Mouse (Mus musculus) layer of hippocampus, adult 9-11 months (tissue): ENCODE measurements around the gene Dok4.
A peak's percentile ranks its signal among the peaks of the same experiment; 100 is the strongest.
"Not testable (repeated sequence)": the region's sequence is repeated elsewhere in the genome, so short reads cannot be mapped to it uniquely, and the experiment has no call there.

Experiments
- DNase-seq: peaks from one replicate; pipeline ENCODE4 v3.0.0; 2022

Dok4 gene

DNA sequence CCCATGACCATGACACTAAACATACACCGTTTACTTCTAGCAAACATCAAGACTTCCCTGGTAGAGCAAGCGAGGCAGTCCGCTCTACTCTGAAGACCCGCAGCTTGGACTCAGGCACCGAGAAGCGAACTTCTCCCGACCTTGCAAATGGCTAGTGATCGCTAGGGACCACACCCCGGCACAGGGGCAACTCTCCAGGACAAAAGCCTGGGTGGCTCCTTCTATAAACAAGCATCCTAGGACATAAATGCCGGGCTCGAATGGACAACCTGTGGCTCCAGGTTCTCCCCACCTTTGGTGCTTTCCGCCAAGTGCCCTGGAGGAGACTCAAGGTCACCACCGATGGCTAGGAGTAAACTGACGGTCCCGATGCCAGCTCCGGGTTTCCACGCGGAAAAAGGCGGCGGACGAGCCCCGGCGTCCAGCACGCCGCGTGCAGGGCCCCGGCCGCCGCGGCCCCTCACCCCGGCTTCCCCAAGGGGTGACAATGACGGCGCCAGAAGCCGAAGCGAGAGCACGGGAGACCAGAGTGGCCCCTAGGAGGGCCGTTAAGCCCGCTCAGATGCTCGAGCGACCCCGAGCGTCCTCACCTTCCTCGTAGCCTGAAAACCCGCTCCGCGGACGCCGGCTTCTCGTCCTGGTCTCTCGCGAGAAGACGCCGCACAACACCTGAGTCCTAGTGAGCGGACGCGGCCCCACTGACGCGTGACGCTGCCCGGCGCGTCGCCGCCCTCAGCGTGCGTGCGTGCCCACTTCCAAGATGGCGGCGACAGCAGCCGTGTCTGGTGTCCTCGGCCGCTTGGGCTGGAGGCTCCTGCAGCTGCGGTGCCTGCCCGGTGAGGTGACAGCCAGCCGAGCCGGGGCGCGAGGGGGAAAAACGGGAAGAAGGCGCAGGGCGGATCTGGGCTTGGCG is 38.2 kb downstream of the Dok4 start, which contains the start of the genes Coq9 and Ciapin1:
Coq9 (plus strand) TSS at position 660 of the 913 bp plus-strand sequence.
Ciapin1 (minus strand) TSS at position 697 of the 913 bp plus-strand sequence.
- DNase-seq: peak; percentile 96

DNA sequence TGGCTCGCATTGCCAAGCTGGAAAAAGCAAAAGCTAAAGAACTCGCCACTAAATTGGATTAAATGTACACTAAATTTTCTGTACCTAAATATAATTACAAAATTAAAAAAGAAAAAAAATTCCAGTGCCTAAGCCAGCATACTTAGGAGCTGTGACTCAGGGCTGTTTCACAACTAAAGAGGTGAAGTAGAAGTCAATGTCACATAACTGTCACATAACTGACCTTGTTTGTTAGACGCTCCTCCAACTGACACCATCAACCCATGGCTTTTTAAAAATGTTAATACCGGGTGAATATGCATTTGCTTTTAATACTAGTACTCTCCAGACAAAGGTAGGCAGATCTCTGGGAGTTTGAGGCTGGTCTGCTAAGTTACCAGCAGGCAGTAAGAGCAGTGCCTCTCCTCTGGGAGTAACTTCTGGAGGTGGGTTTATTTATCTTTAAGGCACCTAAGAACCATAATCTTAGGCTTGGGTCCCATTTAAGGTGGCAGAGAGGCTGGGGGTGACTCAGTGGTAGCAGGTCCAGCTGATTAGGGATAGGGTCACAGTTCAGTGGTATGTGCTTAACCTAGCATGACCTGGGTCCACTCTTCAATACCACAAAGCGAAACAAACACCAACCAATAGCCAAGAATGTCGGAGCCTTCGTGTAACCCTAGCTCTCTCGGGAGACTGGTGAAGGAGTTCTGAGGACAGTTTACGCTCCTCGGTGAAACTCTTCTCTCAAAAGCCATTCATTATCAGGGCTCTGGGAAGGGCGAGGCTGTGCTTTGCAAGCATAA is 39.5 kb downstream of the Dok4 start:
- no peak for DNase-seq

DNA sequence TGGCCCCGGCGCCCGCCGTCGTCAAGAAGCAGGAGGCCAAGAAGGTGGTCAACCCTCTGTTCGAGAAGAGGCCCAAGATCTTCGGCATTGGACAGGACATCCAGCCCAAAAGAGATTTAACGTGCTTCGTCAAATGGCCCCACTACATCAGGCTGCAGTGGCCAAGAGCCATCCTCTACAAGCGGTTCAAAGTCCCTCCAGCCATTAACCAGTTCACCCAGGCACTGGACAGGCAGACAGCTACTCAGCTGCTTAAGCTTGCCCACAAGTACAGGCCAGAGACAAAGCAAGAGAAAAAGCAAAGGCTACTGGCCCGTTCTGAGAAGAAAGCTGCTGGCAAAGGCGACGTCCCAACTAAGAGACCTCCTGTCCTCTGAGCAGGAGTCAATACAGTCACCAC is 40.4 kb downstream of the Dok4 start:
- DNase-seq: not testable (repeated sequence)

DNA sequence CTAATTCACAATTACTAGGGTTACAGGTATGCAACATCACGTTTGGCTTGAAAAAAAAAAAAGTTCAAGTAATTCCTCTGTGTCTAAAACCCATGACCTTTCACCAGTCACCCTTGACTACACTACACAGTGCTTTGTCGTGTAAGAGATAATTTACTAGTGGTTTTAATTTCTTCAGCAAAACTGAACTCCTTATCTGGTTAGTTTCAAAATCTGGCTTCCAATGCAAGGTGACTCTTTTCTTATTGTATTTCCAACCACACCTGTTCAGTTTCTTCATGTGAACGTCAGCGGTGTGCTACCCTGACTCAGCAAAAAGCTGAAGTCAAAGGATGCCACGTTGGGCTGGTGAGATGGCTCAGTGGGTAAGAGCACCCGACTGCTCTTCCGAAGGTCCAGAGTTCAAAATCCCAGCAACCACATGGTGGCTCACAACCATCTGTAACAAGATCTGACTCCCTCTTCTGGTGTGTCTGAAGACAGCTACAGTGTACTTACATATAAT is 42.2 kb downstream of the Dok4 start:
- DNase-seq: not testable (repeated sequence)

DNA sequence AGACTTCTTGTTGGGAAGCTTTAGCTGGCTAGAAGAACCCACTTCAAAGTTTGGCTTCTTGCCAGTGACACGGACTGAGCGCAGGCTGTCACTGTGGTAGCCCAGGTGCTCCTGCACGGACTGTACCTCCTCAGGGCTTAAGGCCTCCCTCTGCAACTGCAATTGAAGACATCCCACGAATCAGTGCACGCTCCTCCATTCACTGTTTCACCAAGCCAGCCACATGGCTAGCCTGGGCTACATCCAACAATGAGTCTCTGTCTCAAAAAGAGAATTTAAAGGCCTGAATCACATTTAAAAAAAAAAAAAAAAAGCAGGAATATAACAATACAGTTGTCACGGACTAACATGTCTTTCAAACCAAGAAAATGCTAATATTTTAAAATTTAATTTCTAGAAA is 47.8 kb downstream of the Dok4 start:
- no peak for DNase-seq

DNA sequence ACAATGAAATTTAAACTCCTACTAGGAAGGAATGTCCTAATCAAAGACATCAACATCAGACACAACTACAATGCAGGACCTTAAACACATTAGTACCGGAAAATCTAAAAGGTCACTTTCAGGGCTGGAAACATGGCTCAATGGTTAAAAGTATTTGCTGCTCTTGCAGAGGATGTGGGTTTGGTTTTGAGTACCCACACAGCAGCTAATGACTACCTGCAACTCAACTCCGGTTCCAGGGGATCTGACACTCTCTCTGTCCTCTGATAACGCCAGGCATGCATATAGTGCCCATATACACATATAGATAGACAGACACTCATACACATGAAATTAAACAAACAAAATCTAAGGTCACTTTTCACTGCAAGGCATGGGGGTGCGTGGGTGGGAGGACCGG is 49.9 kb downstream of the Dok4 start:
- no peak for DNase-seq

DNA sequence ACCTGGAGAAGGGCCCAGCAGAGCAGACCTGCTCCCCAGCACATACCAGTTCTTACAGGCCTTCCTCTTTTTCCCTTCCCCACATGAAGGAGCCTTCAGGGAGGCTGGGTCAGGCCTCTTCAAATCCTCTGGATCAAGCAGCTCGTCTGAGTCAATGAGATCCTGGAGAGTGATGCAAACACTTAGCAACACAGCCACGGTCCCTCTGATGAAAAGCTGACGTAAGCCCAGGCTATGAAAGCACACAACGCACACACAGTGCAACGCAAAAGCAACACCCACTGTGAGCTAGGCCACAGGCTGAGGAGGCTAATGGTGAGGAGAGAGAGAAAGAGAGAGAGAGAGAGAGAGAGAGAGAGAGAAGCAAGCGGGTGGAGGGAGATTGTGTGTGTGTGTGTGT is 51.0 kb downstream of the Dok4 start:
- DNase-seq: no peak

DNA sequence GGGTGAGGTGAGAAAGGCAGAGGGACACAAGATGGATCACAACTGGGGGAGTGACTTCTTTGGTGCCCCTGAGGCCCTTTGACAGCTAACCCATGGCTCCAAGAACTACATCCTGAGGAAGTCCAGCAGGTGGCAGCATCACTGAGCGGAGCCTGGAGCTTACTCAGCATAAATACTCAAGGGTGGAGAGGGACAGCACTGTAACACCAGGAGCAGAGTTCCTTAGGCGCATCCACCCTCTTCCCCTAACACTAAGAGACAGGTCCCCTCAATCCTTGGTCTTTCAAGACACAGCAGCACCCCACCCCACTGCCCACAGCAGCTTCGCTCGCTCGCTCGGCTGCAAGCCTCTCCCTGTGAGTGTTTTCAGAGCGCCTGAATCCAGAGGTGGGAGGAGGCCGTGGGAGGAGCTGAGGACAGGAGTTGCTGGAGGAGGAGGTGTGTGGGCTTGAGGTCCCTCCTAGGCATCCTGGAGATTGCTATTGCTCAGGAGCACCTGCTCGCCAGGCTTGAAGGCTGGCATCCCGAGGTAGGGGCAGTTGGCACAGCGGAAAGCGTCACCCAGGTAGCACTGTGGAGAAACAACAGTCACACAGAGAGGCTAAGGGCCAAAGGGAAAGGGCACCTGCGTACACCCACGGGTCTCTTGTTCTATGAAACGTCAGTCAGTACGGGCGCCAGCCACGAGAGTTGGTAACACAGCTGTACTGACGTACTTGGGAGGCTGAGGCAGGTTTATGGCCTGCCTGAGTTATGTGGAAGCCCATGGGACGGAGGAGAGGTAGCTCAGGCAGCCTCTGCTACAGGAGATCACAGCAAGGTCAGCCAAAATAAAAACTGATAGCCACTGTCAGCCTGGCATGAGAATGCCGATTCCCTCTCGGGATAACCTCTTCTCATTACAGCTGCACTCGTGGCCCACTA is 53.2 kb downstream of the Dok4 start:
- DNase-seq: peak; percentile 38

DNA sequence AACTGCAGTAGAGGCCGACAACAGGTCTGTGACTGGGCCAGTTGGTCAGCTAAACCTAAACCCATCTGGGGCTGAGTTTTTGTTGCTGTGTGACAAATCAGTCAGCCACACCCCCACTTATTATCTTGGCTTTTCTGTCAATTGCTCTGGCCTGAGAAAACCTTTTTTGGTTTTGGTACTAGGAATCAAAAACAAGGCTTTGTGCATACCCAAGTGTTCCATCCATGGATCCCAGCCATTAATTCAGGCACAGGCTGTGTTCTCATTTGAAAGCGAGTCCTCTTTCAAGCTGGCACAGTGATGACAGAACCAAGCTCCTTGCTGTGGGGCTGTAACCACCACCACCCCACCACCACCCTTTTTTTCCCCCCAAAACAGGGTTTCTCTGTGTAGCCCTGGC is 54.7 kb downstream of the Dok4 start:
- DNase-seq: no peak

DNA sequence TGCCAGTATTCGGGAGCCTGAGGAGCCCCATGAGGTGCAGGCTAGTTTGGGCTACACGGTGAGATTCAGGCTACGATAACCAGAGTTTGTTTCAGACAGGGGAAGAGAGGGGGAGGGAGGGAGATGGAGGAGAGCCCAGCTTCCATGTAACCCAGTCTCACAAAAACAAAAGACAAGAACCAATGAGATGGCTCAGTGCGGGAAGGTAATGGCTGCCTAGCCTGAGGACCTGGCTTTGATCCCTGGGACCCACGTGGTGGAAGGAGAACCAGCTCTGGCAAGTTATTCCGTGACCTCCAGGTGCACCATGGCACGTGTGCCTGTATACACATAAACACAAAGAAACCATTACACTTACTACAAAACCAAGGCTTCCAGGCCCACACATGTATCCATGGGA is 55.6 kb downstream of the Dok4 start:
- no peak for DNase-seq

DNA sequence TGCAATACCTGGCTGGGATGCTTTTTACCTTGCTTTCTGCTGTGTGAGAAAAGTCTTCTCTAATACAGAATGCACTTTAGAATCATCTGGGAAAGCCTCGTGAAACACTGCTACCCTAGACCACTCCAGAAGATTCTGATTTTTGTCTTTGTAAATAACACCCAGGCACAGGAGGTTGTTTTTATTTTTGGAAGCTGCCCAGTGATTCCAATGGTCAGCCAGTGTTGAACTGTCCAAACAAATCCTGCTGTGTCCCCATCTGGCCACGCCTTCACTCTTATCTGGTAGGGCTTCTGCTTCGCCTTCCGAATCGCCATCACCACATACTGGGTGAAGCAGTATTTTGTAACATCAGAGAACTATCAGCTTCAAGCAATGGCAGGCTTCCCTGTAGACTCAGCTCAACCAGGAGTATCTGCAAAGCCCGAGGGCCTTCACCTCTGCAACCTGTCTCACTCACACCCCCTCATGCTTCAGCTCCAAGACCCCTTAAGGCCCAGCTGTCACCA is 56.4 kb downstream of the Dok4 start:
- DNase-seq: no peak

DNA sequence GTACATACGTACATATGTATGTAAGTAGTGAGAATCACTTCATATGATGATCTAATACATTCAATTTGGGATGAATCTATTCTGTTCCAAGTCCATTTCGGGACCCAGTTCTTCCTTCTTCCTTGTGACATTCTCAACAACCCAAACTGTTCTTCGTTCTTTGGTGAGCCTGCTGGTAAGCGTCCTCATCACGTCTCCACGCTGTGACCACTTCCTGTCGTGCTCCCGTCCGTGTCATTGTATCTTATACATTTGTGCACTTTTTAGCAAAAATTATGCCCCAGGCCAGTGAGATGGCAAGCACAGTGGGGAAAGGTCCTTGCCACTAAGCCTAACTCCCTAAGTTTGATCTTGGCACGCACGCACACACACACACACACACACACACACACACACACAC is 58.2 kb downstream of the Dok4 start:
- no peak for DNase-seq

DNA sequence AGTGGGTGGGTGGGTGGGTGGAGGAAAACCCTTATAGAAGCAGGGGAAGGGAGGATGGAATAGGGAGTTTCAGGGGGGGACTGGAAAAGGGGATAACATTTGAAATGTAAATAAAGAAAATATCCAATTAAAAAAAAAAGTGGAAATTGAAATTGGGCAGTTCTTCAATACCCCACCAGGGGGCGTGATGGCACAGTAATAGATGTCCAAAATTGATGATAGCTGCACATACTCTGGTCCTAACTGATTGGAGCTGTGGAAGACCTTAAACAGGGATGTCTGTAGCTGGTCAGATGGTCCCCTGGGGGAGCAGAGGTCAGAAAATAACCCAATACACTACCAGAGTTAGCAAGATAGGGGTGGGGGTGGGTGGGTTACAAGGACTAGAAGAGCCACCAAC is 61.6 kb downstream of the Dok4 start:
- no peak for DNase-seq
